Mouse (Mus musculus): Measurements from ENCODE around the gene Krt12. TPM values are rescaled to one million over a fixed set of nuclear protein-coding genes. Genes with fewer than 3 reads are reported as not detected.

Gene Krt12
- polyA plus RNA-seq, 1 experiment from 2014 or later: 0.15 TPM

- 84% methylated on average over 2 of the region's 2 CpGs for WGBS
- Histone ChIP-seq H3K36me3 (no peaks in the 10 kb centered on the region), H3K9ac (no peak overlapping the region), H3K4me2 (no peak overlapping the region), H3K4me1 (no peaks in the 10 kb centered on the region), H3K9me3 (no peaks in the 10 kb centered on the region), H3K4me3 (no peak overlapping the region), H3K27ac (no peak overlapping the region), H3K27me3 (peaks cover 11% of the 10 kb centered on the region; the same call in 1 of the 2 replicates)
- ATAC-seq (ENCODE audit: insufficient number of reproducible peaks, low FRiP score, low TSS enrichment, low read depth): no peak
These were observed 25.4 kb downstream of the Krt12 start for GRCm38 (mm10) chr11:99396661-99397060.

DNA sequence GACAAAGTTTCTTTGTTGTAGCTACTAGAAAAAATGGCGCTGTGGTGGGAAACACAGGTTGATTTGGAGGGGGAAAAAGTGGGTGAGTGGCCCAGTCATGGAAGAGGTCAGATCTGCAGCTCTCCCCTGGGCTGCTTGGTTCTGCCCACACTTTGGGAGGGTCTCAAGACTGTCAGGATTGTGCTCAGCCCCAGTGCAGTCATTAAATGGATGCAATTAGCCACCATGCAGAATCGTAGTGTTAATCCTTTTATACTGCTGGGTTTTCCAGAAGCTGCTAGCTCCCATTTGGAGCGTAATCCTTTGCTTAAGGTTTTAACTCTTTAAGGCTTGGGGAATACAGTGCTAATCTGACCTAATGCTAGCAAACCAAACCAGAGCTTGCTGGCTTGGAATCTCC, 26.0 kb downstream of the Krt12 start:
- no peak overlapping the region for H3K27ac ChIP-seq
- H3K4me1 ChIP-seq: no peaks in the 10 kb centered on the region
- H3K4me3 ChIP-seq: no peak overlapping the region
- H3K4me2 ChIP-seq: no peak overlapping the region
- 40% methylated on average over 3 of the region's 3 CpGs for WGBS
- H3K36me3 ChIP-seq: no peaks in the 10 kb centered on the region
- ATAC-seq (ENCODE audit: insufficient number of reproducible peaks, low FRiP score, low TSS enrichment, low read depth): no peak
- peaks cover 11% of the 10 kb centered on the region; the same call in 1 of the 2 replicates for H3K27me3 ChIP-seq
- no peaks in the 10 kb centered on the region for H3K9me3 ChIP-seq
- no peak overlapping the region for H3K9ac ChIP-seq

DNA sequence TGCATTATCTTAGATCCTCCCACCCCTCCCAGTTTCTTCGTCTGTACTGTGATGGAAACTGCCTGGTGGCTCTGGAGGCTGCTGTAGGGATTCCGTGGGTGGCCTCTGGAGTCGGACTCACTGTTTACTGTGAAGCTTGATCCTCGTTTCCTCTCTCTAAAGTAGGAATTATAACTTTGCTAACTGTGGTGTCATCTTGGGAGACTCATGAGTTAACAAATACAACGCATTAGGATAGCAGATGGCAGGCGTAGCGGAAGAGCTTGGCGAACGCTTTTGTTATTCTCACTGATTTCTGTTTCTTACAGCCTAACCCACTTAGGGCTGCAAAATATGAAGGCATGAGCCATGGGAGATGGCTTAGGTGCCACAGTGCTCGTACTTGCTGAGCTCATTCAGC, 29.6 kb downstream of the Krt12 start:
- H3K4me1 ChIP-seq: no peaks in the 10 kb centered on the region
- no peaks in the 10 kb centered on the region for H3K27me3 ChIP-seq
- no peaks in the 10 kb centered on the region for H3K36me3 ChIP-seq
- WGBS: 81% methylated on average over 10 of the region's 10 CpGs
- H3K4me3 ChIP-seq: no peak overlapping the region
- no peak for ATAC-seq (ENCODE audit: insufficient number of reproducible peaks, low FRiP score, low TSS enrichment, low read depth)
- H3K9me3 ChIP-seq: no peaks in the 10 kb centered on the region
- H3K9ac ChIP-seq: no peak overlapping the region
- no peak overlapping the region for H3K4me2 ChIP-seq
- no peak overlapping the region for H3K27ac ChIP-seq

DNA sequence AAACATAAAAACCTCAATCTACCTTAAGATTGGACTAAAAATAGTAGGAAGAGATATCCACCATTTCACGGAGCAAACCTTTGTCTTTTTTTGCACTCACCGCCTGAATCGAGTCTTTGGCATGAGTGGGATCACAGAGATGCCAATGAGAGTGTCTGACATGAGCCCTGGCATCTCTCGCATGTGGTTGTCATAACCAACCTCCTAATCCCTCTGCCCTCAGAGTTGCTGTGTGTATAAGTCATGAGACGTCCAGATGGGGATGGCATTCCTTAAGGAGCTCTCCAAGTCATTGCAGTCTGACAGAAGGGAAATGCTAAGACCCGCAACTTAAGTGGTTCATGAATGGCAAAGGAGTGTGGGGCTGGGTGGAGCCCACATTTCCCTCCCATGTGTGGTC, 30.7 kb downstream of the Krt12 start:
- H3K27ac ChIP-seq: peak overlapping the region; percentile 43; the same call in 1 of the 2 replicates
- WGBS: 74% methylated on average over 6 of the region's 6 CpGs

DNA sequence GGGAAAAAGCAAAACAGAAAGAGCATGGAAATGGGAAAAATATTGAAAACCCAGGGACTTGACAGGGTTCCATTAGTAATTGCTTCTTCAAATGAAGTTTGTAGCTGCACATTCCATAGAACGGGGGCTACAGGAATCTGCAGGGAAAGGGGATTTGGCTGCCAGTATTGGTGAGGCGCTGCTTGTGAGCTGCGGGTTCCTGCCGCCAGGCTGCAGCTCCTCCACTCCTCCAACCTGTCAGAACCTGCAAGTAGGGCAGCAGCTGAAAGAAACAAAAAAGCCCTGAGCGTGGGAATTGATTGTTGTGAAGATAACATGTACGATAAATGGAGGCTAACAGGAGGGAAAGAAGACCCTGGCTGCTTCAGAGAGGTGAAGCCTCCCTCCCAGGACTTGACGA, 31.2 kb downstream of the Krt12 start:
- H3K9ac ChIP-seq: no peak overlapping the region
- no peaks in the 10 kb centered on the region for H3K36me3 ChIP-seq
- H3K27ac ChIP-seq: peak overlapping the region; percentile 43
- no peaks in the 10 kb centered on the region for H3K27me3 ChIP-seq
- H3K4me1 ChIP-seq: peaks cover 10% of the 10 kb centered on the region; the same call in 1 of the 2 replicates
- ATAC-seq (ENCODE audit: insufficient number of reproducible peaks, low FRiP score, low TSS enrichment, low read depth): no peak
- 57% methylated on average over 7 of the region's 7 CpGs for WGBS
- H3K4me3 ChIP-seq: no peak overlapping the region
- H3K9me3 ChIP-seq: no peaks in the 10 kb centered on the region
- no peak overlapping the region for H3K4me2 ChIP-seq

More for the DNA sequence above, 30.7 kb downstream of the Krt12 start:
- Histone ChIP-seq H3K4me1 (peaks cover 8% of the 10 kb centered on the region; the same call in 1 of the 2 replicates), H3K4me3 (no peak overlapping the region), H3K4me2 (no peak overlapping the region), H3K27me3 (no peaks in the 10 kb centered on the region), H3K9me3 (no peaks in the 10 kb centered on the region), H3K36me3 (no peaks in the 10 kb centered on the region), H3K9ac (no peak overlapping the region)
- no peak for ATAC-seq (ENCODE audit: insufficient number of reproducible peaks, low FRiP score, low TSS enrichment, low read depth)

- H3K4me2 ChIP-seq: no peak within 1 kb of the TSS
- H3K27ac ChIP-seq: peak within 1 kb of the TSS; percentile 51
- H3K4me3 ChIP-seq: peak within 1 kb of the TSS; percentile 12; the same call in 1 of the 2 replicates
- no peaks in the 10 kb centered on the region for H3K36me3 ChIP-seq
- no peak for ATAC-seq (ENCODE audit: insufficient number of reproducible peaks, low FRiP score, low TSS enrichment, low read depth)
- H3K9ac ChIP-seq: no peak within 1 kb of the TSS
- peaks cover 10% of the 10 kb centered on the region; the same call in 1 of the 2 replicates for H3K4me1 ChIP-seq
- WGBS: 76% methylated on average over 4 of the region's 4 CpGs
- no peaks in the 10 kb centered on the region for H3K9me3 ChIP-seq
- no peaks in the 10 kb centered on the region for H3K27me3 ChIP-seq
These were observed 32.8 kb downstream of the Krt12 start, which contains the start of gene Krt10 for GRCm38 (mm10) chr11:99389264-99389663. Gene Krt10 (minus strand): TSS chr11:99389364.

DNA sequence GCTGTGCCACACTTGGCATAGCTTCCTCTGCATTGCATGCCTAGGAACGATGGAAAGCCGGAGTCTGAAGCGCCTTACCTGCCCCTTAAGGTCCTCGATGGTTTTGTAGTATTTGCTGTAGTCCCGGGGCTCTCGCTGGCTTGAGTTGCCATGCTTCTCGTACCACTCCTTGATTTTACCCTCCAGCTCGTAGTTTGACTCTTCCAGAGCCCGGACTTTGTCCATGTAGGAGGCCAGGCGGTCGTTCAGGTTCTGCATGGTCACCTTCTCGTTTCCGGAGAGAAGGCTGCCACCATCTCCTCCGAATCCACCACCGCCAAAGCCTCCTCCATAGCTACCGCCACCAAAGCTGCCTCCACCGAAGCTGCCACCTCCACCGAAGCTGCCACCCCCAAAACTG, 33.4 kb downstream of the Krt12 start:
- WGBS: 91% methylated on average over 18 of the region's 18 CpGs
- no peaks in the 10 kb centered on the region for H3K27me3 ChIP-seq
- no peak overlapping the region for H3K9ac ChIP-seq
- peak overlapping the region; percentile 51 for H3K27ac ChIP-seq
- H3K4me2 ChIP-seq: no peak overlapping the region
- peaks cover 10% of the 10 kb centered on the region; the same call in 1 of the 2 replicates for H3K4me1 ChIP-seq
- H3K4me3 ChIP-seq: peak overlapping the region; percentile 12; the same call in 1 of the 2 replicates
- H3K36me3 ChIP-seq: no peaks in the 10 kb centered on the region
- no peak for ATAC-seq (ENCODE audit: insufficient number of reproducible peaks, low FRiP score, low TSS enrichment, low read depth)
- no peaks in the 10 kb centered on the region for H3K9me3 ChIP-seq

- H3K36me3 ChIP-seq: no peaks in the 10 kb centered on the region
- ATAC-seq (ENCODE audit: insufficient number of reproducible peaks, low FRiP score, low TSS enrichment, low read depth): peak; percentile 53; the same call in 1 of the 2 replicates
- peak overlapping the region; percentile 52 for H3K9ac ChIP-seq
- H3K9me3 ChIP-seq: no peaks in the 10 kb centered on the region
- H3K4me2 ChIP-seq: peak overlapping the region; percentile 58
- peak overlapping the region; percentile 98 for H3K27ac ChIP-seq
- H3K4me1 ChIP-seq: peaks cover 10% of the 10 kb centered on the region; the same call in 1 of the 2 replicates
- 1% methylated on average over 71 of the region's 71 CpGs for WGBS
- H3K27me3 ChIP-seq: 0 out of 2 replicates have a peak, but pooled peaks cover 7% of the 10 kb centered on the region
- H3K4me3 ChIP-seq: peak overlapping the region; percentile 58
These were observed 36.0 kb downstream of the Krt12 start for GRCm38 (mm10) chr11:99385813-99386721.

GRCm38 (mm10) chr11:99379568-99379967, 42.5 kb downstream of the Krt12 start:
- Histone ChIP-seq H3K9ac (no peak overlapping the region), H3K27ac (no peak overlapping the region), H3K4me1 (no peaks in the 10 kb centered on the region), H3K4me2 (no peak overlapping the region), H3K36me3 (no peaks in the 10 kb centered on the region), H3K9me3 (no peaks in the 10 kb centered on the region), H3K27me3 (0 out of 2 replicates have a peak, but pooled peaks cover 7% of the 10 kb centered on the region), H3K4me3 (no peak overlapping the region)
- 16% methylated on average over 5 of the region's 5 CpGs for WGBS
- ATAC-seq (ENCODE audit: insufficient number of reproducible peaks, low FRiP score, low TSS enrichment, low read depth): no peak

GRCm38 (mm10) chr11:99374803-99375202, 47.3 kb downstream of the Krt12 start, which contains the start of gene Krt28:
Gene Krt28 (minus strand): TSS chr11:99374903.
- Histone ChIP-seq H3K9ac (no peak within 1 kb of the TSS), H3K9me3 (no peaks in the 10 kb centered on the region), H3K27me3 (no peaks in the 10 kb centered on the region), H3K4me3 (no peak within 1 kb of the TSS), H3K4me2 (no peak within 1 kb of the TSS), H3K36me3 (no peaks in the 10 kb centered on the region), H3K4me1 (no peaks in the 10 kb centered on the region), H3K27ac (no peak within 1 kb of the TSS)
- 80% methylated on average over 13 of the region's 13 CpGs for WGBS
- ATAC-seq (ENCODE audit: insufficient number of reproducible peaks, low FRiP score, low TSS enrichment, low read depth): no peak

GRCm38 (mm10) chr11:99369853-99370451, 52.1 kb downstream of the Krt12 start:
- no peak for ATAC-seq (ENCODE audit: insufficient number of reproducible peaks, low FRiP score, low TSS enrichment, low read depth)
- no peak overlapping the region for H3K9ac ChIP-seq
- H3K4me1 ChIP-seq: no peaks in the 10 kb centered on the region
- H3K27ac ChIP-seq: no peak overlapping the region
- WGBS: 86% methylated on average over 8 of the region's 8 CpGs
- no peaks in the 10 kb centered on the region for H3K27me3 ChIP-seq
- H3K4me2 ChIP-seq: no peak overlapping the region
- no peaks in the 10 kb centered on the region for H3K9me3 ChIP-seq
- no peak overlapping the region for H3K4me3 ChIP-seq
- no peaks in the 10 kb centered on the region for H3K36me3 ChIP-seq

- no peak overlapping the region for H3K27ac ChIP-seq
- H3K27me3 ChIP-seq: no peaks in the 10 kb centered on the region
- no peak overlapping the region for H3K9ac ChIP-seq
- H3K9me3 ChIP-seq: no peaks in the 10 kb centered on the region
- WGBS: 8% methylated on average over 3 of the region's 3 CpGs
- H3K4me3 ChIP-seq: no peak overlapping the region
- H3K4me1 ChIP-seq: no peaks in the 10 kb centered on the region
- H3K4me2 ChIP-seq: no peak overlapping the region
- H3K36me3 ChIP-seq: no peaks in the 10 kb centered on the region
- no peak for ATAC-seq (ENCODE audit: insufficient number of reproducible peaks, low FRiP score, low TSS enrichment, low read depth)
These were observed 52.8 kb downstream of the Krt12 start for GRCm38 (mm10) chr11:99369229-99369628.
